Mouse (Mus musculus): ENCODE measurements around the gene Nr4a3.

The Nr4a3 gene

DNA sequence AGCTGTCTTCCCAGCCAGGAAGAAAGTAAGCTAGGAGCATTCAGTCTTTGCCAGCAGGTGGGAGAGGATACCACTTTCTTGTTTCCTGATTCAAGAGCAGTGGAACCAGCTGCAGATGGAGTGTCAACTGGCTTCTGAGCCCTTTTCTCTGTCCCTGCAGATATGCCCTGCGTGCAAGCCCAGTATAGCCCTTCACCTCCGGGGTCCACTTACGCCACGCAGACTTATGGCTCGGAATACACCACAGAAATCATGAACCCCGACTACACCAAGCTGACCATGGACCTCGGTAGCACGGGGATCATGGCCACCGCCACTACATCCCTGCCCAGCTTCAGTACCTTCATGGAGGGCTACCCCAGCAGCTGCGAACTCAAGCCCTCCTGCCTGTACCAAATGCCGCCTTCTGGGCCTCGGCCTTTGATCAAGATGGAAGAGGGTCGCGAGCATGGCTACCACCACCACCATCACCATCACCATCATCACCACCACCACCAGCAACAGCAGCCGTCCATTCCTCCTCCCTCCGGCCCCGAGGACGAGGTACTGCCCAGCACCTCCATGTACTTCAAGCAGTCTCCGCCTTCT is 6.2 kb downstream of the Nr4a3 start:
- no peak for DNase-seq

DNA sequence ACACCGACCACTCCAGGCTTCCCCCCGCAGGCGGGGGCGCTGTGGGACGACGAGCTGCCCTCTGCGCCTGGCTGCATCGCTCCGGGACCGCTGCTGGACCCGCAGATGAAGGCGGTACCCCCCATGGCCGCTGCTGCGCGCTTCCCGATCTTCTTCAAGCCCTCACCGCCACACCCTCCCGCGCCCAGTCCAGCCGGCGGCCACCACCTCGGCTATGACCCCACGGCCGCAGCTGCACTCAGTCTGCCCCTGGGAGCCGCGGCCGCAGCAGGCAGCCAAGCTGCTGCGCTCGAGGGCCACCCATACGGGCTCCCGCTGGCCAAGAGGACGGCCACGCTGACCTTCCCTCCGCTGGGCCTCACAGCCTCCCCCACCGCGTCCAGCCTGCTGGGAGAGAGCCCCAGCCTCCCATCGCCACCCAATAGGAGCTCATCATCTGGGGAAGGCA is 6.7 kb downstream of the Nr4a3 start:
- DNase-seq = no peak

DNA sequence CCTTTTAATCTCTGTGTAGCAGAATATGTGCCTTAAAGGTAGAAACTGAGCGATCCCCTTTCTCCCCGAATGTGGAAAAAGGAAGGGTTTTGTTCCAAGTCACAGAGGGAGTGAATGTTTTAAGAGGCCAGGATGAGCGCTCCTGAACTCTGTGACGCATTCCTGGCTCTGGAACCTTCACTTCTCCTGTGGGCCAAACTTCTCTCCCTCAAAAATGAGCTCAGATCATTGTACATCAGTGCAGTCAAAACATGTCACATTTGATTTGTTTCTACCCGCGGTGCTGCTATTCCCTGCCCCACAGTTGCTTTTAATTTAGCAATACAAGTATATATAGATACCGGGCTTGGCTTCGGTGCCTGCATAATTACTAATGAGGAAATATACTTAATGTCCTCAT is 16.8 kb downstream of the Nr4a3 start:
- no peak for DNase-seq

DNA sequence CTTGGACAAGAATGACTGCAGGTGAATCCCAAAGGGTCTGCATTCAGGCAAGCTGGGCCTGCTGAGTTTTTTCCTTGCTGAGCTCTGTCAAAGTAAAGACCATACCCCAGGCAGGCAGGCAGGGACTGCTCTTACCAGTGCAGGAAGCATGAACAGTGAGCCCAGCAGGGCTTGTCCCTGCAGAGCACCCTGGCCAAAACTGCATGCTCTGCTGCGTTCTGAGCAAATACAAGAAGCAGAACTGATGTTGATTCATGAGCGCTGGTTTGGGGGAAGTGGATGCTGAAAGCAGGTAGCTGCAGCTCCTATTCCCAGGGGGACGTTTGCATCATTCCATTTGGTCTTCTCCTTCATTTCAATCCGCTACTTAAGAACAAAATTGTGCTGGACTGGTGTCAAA is 19.4 kb downstream of the Nr4a3 start:
- no peak for DNase-seq

DNA sequence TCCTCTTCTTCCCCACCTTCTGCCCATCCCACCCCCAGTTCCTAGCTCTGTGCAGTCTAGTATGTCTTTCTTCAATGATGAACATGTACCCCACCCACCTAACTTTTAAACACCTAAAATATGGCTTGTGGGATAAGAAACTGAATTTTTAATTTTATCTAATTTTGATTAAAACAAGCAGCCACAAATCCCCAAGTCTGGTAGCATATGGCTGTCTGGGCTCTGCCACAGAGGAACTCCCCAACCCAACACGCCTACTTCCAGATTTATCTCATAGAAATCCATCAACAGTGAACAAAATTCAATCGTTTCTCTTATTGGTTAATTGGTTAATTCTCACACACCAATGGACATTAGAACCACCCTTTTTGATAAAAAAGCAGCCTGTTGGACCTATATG is 21.7 kb downstream of the Nr4a3 start:
- no peak for DNase-seq

DNA sequence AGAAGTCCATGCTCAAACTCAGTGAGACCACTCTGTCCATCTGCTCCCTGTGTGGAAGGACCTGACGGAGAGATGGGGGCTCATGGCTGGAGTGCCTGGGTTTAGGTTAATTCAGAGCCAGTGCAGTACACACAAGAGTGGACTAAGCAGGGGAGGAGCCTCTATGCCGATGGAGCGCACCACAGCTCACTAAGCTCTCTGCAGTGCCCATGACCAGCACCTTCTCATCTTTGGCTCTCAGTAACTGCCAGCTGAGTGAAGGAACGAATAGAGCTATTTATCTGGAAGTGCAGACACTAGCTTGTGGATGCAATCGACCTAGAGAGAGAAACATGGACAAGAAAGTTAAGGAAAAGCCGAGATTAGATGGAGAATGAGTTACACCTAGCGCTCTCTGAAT is 24.2 kb downstream of the Nr4a3 start:
- no peak for DNase-seq

DNA sequence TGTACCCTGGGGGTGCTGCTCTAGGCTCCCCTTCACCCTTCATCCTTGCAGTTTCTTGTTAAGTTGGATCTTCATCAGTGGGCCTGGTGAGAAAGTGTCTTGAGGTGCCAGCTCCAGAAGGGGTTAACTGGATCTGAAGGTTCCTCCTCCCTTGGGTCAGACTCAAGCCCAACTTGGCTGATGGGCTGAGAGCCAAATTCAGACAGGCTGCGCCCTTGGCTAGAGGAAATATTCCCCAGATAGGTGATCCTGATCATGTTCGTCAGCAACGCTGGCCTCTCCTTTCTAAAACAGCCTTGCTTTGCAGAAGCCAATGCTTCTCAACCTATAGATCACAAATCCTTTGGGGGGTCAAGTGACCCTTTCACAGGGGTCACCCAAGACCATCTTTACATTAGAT is 27.1 kb downstream of the Nr4a3 start:
- DNase-seq = no peak

DNA sequence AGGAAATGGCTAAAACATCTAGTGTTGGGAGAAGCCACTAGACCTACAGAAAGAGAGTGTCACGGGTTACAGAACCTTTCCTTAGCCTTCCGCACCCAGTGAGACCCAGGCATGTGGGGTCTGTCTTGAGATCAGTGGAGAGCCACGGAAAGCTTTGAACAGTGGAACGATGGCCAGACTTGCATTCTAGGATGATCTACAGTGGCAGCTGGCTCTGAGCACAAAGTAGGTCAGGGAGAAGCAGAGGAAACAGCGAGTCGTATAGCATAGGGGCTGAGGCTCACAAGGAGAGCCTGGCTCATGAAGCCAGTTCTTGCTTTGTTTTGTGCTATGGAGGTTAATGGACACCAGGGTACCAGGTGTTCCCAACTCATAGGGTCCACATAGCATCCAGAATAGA is 28.4 kb downstream of the Nr4a3 start:
- no peak for DNase-seq

DNA sequence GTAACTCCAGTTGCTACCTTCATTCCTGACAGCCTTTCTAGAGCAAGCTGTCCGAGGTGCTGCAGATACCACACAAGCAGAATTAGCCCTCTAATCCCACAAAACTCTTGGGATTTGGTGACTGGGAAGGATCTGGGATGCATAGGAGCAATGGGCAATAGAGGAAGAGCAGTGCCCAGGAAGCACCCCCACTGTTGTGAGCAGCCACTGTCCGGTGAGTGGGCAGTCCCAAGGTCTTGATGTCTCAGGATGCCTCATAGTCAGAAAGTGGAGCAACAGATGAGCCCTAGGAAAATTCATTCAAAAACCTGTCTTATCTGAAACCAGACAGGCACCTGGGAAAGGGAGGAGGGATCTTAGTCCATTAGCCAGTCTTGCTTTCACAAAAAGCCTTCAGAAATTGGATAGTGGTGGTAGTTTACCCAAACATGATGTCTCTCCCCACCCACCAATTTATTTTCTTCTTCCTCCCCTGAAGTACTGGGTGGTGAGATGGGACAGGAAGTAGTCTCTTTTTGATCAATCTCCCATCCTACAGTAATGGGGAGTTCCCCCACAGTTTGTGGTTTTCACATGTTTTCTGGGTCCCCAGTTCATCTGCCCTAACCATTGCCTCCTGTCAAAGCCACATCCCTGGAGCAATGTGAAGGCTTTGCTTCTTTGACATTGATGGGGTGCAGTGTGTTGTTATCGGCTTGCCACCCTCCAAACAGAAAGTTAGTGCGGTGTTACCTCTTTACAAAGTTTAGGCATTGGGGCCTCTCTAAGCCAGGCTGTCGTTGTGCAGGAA is 29.7 kb downstream of the Nr4a3 start:
- no peak for DNase-seq

DNA sequence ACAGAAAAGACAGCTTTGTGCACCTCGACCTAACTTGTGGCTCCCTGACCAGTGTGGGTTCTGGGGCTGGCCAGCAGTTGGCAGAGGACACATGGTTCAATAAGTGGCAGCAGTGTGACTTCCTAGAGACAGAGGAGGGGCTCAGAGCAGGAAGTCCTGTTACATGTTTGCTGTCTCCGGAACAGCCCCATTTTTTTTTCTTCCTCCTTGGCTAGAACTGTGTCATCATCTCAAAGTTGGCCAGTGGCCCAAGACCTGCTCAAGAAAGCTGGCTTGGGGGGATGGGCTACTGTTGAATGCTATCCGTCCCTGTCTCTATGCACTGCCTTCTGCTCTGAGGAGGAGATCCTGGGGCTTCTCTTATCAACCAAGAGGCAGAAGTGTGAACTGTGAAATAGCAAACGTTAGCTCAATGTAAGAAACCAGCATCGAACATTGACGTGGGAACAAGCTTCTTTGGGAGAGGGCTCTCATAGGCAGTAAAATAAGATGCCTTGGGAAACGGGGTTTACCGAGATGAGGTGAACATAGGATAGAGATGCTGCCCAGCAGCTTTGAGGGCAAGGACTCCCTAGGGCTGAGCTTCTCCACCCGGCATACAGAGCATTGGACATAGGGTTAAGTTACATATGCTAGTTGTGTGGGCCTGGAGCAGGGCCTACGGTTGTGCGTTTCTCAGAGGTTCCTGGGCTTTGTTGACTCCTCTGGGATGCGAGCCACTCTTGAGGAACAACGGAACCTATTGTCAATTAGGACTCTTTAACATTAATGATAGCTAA is 31.9 kb downstream of the Nr4a3 start:
- peak; percentile 12 to 24 for DNase-seq

DNA sequence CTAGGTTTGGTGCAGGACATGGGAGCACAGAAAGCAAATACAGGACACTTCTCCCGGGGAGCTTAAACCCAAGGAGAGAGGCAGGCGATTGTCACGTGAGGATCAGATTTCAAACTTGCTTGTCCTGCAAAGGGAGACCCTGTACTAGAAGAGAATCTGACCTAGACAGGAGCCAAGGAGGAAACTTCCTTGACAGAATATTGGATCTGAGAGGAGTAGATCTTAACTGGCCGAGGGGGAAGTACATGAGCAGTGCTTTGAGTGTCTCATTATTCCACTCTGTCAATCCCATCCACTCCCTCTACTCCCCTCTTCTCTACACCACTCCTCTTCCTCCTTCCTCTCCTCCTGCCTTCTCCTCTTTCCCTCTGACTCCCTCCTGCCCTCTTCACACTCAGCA is 33.3 kb downstream of the Nr4a3 start:
- no peak for DNase-seq

DNA sequence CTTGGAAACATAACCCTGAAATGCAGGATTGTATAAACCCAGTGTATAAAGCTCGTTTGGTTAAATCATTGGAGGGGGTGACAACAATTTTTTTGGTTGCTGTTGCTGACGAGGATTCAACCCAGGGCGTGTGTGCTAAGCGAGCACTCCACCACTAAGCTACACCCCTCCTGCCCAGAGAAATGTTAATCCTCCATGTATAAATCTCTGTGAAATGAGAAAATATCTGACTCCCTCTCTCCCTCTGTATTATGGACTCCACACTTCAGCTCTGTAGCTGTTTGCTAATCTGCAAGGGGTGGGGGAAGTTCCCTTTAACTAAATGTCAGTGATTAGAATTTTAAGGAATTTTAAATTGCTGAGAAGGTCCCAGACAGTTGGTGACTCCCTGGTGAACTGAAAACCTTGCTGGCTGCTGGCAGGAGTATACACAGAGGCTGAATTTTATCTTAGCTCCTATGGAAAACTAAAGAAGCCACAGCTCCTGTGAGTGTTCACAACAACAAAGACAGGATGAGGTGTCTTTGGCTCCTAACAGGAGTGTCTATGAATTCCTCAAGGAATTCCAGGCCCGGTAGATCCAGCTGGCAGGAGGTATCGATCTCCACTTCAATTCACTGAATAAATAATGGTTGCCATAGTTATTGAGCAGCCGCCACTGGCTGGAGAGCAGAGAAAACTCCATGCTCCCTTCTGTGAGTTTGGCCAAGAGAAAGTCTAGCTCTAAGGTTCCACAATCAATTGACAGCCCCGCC is 34.5 kb downstream of the Nr4a3 start:
- no peak for DNase-seq

DNA sequence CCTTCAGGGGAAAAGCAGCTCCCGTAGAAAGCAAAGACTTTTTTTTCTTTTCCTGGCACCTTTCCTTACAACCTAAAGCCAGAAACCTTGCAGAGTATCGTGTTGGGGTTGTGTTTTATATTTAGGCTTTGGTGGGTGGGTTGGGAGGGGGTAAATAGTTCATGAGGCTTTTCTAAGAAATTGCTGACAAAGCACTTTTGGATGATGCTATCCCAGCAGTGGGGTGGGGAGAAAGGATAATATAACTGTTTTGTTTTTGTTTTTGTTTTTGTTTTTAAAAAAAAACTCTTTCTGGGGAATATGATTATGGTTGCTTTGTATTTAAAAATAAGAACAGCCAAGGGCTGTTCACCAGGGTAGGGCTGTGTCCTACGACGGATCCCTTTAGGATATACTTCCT is 38.5 kb downstream of the Nr4a3 start:
- DNase-seq = no peak

DNA sequence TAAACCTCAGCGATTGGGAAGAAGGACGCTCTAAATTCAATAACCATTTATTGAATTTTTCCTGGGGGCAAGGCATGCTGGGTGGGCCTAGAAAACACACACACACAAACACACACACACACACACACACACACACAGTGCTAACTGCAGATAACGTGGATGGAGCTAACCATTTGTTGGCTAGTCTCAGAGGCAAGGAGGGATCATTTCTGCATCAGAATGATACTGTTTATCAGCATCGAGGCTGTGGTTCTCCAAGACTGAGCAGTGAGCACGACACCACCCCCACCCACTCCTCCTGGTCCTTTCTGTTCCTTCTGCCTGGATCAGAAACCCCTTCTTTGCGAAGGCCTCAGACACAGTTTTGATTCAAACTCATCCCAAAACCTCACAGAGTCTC is 41.7 kb downstream of the Nr4a3 start:
- DNase-seq = no peak

DNA sequence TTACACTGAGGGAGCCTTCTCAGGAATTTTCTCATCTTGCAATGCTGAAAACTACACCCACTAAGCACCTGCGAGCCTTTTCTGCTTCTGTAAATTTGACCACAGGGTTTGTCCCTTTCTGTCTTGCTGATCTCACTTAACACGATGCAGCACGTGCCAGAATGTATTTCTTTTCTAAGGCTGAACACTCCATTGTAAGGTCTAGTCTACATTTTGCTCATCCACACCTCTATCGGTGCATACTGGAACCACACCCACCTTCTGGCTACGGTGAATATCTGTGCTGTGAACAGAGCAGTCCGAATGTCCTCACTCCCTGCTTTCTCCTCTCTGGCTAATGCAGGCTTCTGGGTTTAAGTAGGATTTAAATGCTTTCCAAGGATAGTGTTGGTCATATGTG is 42.5 kb downstream of the Nr4a3 start:
- DNase-seq = no peak

DNA sequence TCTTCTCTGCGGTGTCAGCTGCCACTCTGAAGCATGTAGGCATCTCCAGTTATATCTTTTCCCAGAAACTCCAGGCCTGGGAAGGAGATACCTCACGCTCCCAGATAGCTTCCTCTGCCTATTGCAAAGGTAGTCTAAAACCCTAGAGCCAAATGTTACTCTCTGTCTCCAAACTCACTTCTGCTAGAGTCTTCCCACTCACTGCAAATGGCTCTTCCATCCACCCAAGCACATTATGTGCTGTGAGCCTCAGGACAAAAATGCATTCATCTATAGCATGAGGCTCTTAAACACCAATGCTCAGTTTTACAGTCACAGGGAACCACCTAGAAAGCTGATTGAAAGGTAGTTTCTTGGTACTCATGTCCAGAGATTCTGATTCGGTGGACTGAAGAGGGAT is 48.3 kb downstream of the Nr4a3 start:
- DNase-seq = no peak

DNA sequence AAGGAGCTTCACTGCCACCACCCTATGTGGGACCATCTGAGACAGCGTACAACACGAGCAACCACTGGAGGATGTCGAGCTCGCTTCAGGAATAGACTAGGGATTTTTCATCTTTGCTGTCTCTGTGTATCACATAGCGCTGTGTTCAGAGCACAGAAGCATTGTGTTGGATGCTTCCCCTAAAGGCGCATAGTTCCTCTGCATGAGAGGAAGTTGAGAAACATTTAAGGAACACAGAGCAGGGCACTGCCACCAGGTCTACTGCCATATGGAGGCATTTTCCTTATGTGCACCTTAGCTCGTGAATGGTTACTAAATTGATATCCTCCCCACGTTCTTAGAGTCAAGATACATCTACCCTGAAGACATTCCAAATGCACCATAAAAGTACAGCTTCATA is 55.3 kb downstream of the Nr4a3 start:
- no peak for DNase-seq

DNA sequence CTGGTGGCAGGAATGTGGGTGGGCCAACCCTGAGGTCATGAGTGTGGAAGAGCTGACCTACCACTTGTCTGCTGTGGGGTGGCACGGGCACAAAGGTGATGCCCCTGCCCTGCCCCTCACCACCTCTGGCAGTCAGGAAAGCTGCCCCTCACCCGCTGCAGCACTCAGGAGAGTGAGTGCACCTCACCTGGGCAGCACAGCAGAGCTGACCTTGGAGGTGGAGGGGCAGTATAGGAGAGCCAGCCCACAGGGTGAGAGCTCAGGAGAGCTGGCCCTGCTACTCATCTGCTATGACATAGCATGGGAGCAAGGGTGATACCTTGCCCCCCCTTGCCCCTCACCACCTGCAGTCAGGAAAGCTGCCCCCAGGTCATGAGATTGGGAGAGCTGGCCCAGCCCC is 57.0 kb downstream of the Nr4a3 start:
- DNase-seq = no peak

DNA sequence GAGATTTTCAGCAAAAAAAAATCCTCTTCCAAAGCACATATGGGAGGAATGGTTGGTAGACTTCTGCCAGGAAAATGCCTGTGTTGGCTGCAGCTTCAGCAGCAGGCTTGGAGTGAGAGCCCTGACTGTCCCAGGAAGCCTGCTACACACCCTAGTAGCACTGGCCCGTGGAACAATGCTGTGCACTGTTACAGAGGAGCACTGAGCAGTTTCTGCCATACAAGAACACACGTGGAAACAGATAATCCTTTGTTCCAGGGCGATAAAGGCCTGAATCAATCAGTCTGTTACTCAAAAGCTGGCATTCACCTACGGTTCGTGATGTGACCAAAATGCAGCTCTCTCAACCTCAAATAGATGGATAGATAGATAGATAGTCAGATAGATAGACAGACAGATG is 60.4 kb downstream of the Nr4a3 start:
- DNase-seq = no peak

DNA sequence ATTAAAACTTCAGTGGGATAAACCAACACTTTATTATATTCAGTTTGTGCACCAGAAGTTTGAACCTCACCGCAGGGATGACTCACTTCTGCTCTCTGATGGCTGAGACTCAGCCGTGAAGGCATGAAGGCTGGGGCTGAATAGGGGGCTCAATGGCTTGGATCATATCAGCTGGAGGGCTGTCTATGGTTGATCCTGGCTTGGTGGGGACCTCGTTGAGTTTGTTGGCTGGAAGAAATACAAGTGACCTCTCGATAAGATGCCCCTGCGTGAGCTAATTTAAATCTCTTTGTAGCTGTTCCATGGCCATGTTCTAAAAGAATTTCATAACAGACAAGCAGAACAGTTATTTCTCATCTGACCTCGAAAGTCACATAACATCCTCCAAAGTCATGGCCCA is 62.1 kb downstream of the Nr4a3 start:
- DNase-seq = no peak

DNA sequence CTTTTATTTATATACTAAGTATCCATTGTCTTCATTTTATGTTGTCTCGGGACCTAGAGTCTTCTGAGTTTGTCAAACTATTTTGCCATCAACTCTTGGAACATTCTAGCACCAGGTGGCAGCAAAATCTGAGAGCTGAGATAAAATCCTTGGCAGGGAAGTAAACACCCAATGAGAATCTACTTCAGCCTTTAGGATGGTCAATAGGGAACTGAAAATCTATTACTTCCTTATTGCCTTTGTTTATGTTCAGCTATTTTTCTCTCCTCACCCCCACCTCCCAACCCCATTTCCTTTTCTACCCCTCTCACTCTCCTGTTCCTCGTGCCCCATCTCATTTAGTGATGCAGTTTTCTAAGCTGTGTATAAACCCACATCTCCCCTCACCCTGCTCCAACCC is 63.6 kb downstream of the Nr4a3 start:
- DNase-seq = peak in 1 of 2 experiments; percentile 48

DNA sequence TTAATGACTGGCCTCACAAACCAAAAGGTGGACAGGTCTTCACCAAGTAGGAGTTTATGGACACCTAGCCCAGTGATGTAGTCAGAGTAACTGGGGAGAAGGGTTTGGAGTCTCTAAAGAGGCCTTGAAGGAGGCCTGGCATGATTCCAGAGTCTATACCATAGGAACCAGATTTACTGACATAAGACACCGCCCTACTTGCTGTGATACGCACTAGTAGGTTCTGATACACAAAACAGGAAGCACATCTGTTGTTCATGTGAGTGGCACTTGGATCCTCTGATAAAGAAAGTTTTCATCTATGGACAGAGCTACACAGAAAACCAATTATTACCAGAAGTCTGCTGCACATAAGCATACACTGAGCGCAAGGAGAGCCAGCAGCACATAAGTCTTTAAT is 65.4 kb downstream of the Nr4a3 start:
- DNase-seq = peak in 1 of 2 experiments; percentile 17

DNA sequence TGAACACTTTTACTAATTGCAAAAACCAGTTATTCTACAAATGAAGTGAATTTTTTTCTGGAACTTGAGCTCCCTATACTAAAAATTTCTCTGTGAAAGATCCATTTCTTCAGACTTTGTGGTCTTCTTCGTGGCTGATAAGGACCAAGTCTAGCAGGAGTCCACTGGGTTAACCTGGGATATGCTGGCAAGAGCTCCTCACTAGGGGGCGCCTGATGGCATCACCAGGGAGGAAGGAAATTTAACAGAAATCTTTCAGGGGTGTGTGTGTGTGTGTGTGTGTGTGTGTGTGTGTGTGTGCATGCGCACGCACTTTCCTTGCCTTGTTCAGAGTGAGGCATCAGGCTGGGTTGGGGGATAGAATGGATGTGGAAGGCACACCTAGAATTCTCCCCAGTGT is 71.2 kb downstream of the Nr4a3 start:
- DNase-seq = peak; percentile 44 to 70
